Mouse (Mus musculus) cortical plate, adult 2 months (tissue): ENCODE measurements around the gene Macc1.

Source experiments
- CTCF ChIP-seq: fragments of 200-500 bp; IDR thresholded peaks from 2 replicates; pipeline ENCODE4 v1.5.1; 2011; ENCODE audit warnings: mild to moderate bottlenecking, control low read depth, low read length; ENCODE audit not compliant: insufficient read depth; ENCODE audit errors: extremely low read depth
- POLR2A ChIP-seq: fragments of 200-500 bp; IDR thresholded peaks from 2 replicates; pipeline ENCODE4 v1.6.1; 2011; ENCODE audit warnings: mild to moderate bottlenecking, low read length, control low read depth; ENCODE audit not compliant: insufficient read depth; ENCODE audit errors: extremely low read depth

GRCm38 (mm10) chr12:119411982-119412381, 97.9 kb downstream of the Macc1 start:
- TF ChIP-seq POLR2A: no peak
- TF ChIP-seq CTCF: no peak
